Mouse (Mus musculus): ENCODE data around the gene Tekt5. TPM values are rescaled to one million over a fixed set of nuclear protein-coding genes. Genes with fewer than 3 reads are reported as not detected.

Tekt5 gene
- polyA plus RNA-seq, 1 experiment from 2014 or later = 0.11 TPM

DNA sequence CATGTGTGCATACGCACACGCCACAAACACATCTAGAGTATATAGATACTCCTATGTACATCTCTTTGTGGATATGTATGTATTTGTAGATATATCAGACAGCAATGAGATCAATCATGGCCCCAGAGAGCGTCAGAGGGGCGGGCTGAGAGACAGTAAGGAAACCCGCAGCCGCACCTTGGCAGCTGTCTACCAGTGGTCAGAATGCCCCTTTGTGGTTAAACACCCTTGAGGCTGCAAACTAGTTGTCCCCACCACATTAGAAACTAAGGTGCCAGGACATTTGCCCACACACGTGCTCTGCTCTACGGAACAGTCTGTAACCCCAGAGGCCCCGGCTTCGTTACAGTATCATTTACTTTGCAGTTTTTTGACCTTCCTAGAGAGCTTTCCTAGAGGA, 55.4 kb downstream of the Tekt5 start:
- Histone ChIP-seq H3K27me3 (ENCODE audit: control insufficient read depth, insufficient read depth, low read length) (no peaks in the 10 kb centered on the region), H3K4me2 (ENCODE audit: low read depth, low read length) (no peak overlapping the region), H3K9ac (replicated peaks; ENCODE audit: low read length) (no peak overlapping the region), H3K4me1 (ENCODE audit: control insufficient read depth, insufficient read depth, low read length) (no peaks in the 10 kb centered on the region), H3K27ac (replicated peaks; ENCODE audit: low read depth, low read length) (no peak overlapping the region), H3K36me3 (replicated peaks; ENCODE audit: control insufficient read depth, insufficient read depth, low read depth, low read length) (no peaks in the 10 kb centered on the region), H3K4me3 (ENCODE audit: low read depth, low read length) (no peak overlapping the region), H3K9me3 (replicated peaks; ENCODE audit: control insufficient read depth, low read length) (no peaks in the 10 kb centered on the region)
- WGBS = 92% methylated on average over 10 of the region's 10 CpGs
- DNase-seq (ENCODE audit: low spot score) (no peak), ATAC-seq (replicated peaks; ENCODE audit: insufficient number of reproducible peaks, low FRiP score, low TSS enrichment, low read depth) (no peak)

DNA sequence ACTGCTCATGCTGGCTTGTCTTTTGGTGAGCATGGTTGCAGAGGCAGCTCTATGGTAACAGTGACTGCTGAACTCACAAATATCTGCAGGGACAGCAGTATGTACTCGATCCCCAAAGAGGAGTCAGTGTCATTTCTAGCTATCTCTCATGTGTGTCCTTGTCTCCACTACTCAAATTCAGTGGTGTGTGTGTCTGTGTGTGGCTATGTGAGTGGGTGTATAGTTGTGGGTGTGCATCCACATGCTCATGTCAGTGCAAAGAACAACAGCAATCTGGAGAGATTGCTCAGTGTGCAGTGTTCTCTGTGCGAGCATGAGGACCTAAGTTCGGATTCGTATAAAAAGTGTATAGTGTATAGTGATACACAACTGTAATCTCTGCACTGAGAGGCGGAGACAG, 56.7 kb downstream of the Tekt5 start:
- Histone ChIP-seq H3K9ac (replicated peaks; ENCODE audit: low read length) (no peak overlapping the region), H3K36me3 (replicated peaks; ENCODE audit: control insufficient read depth, insufficient read depth, low read depth, low read length) (no peaks in the 10 kb centered on the region), H3K4me3 (ENCODE audit: low read depth, low read length) (no peak overlapping the region), H3K9me3 (replicated peaks; ENCODE audit: control insufficient read depth, low read length) (no peaks in the 10 kb centered on the region), H3K27ac (replicated peaks; ENCODE audit: low read depth, low read length) (no peak overlapping the region), H3K4me1 (ENCODE audit: control insufficient read depth, insufficient read depth, low read length) (no peaks in the 10 kb centered on the region), H3K4me2 (ENCODE audit: low read depth, low read length) (no peak overlapping the region), H3K27me3 (ENCODE audit: control insufficient read depth, insufficient read depth, low read length) (no peaks in the 10 kb centered on the region)
- ATAC-seq (replicated peaks; ENCODE audit: insufficient number of reproducible peaks, low FRiP score, low TSS enrichment, low read depth) (no peak), DNase-seq (ENCODE audit: low spot score) (no peak)
- WGBS = 94% methylated on average over 5 of the region's 5 CpGs

DNA sequence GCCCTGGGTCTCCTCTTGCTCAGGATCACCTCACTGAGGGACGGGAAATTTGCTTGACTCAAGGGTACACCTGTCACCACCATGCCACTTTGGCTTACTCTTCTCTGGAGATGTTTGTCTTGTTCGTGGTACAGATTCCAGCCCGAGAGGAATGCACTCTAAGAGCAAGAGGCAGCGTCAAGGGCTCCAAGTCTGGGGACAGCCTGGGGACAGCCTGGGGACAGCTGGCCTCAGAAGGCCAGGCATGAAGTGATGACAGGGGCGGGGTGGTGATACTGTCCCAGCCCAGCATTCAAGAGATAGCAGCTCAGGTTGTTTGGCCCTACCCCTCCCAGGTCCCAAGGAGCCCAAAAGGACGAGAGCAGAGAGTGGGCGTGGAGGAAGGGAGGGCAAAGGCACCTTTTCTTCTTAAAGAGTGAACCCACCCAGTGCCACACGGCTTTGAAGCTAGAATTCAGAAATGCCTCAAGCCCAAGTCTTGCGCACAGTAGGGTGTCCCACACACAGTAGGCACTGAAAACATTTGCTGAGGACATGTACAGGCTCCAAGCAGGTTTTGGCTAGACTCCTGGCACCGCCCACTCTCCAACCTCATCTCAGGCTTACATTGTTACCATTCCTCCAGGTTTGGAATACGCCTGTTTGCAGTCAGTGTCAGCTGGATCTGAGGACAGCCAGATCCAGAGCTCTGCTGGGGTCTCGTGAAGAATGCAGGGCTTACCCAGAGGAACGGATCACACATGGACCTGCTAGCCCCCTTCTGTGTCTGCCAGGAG, 57.7 kb downstream of the Tekt5 start:
- H3K36me3 ChIP-seq (replicated peaks; ENCODE audit: control insufficient read depth, insufficient read depth, low read depth, low read length) = no peaks in the 10 kb centered on the region
- H3K9me3 ChIP-seq (replicated peaks; ENCODE audit: control insufficient read depth, low read length) = no peaks in the 10 kb centered on the region
- WGBS = 77% methylated on average over 13 of the region's 13 CpGs
- H3K4me3 ChIP-seq (ENCODE audit: low read depth, low read length) = no peak overlapping the region
- no peaks in the 10 kb centered on the region for H3K4me1 ChIP-seq (ENCODE audit: control insufficient read depth, insufficient read depth, low read length)
- no peak overlapping the region for H3K27ac ChIP-seq (replicated peaks; ENCODE audit: low read depth, low read length)
- DNase-seq (ENCODE audit: low spot score) = no peak
- H3K27me3 ChIP-seq (ENCODE audit: control insufficient read depth, insufficient read depth, low read length) = no peaks in the 10 kb centered on the region
- no peak overlapping the region for H3K4me2 ChIP-seq (ENCODE audit: low read depth, low read length)
- ATAC-seq (replicated peaks; ENCODE audit: insufficient number of reproducible peaks, low FRiP score, low TSS enrichment, low read depth) = no peak
- no peak overlapping the region for H3K9ac ChIP-seq (replicated peaks; ENCODE audit: low read length)

DNA sequence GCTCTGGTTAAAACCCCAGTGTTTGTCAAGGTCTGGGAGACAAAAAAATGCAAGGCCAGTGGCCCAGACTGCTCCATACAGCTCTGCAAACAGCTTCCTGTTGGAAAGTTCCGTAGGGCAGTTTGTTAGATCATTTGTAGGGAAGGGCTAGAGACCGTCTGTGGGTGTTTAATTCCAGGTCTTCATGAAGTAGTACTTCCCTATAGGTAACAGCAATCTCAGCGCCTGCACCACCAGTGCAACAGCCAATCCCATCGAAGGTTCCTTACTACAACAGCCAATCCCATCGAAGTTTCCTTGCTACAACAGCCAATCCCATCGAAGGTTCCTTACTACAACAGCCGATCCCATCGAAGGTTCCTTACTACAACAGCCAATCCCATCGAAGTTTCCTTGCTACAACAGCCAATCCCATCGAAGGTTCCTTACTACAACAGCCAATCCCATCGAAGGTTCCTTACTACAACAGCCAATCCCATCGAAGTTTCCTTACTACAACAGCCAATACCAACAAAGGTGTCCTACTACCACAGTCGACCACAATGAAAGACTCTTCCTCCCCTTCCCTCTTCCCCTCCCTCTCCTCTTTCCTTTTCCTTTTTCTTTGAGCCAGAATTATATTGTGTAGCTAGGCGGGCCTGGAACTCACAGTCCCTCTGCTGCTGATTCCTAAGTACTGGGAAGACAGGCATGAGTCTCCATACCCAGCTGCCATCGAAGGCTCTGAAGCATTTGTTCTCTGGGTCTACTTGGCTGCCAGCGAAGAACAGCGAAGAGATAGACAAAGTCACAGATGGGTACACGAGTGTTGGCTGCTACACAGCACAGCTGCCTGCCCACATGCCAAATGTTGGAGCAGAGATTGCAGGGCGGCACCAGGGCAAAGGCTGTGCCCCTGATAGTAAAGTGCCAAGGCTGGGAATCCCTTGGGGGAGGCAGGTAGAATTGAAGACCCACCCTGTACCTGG, 58.6 kb downstream of the Tekt5 start:
- Histone ChIP-seq H3K27ac (replicated peaks; ENCODE audit: low read depth, low read length) (no peak overlapping the region), H3K9me3 (replicated peaks; ENCODE audit: control insufficient read depth, low read length) (no peaks in the 10 kb centered on the region), H3K4me3 (ENCODE audit: low read depth, low read length) (no peak overlapping the region), H3K27me3 (ENCODE audit: control insufficient read depth, insufficient read depth, low read length) (no peaks in the 10 kb centered on the region), H3K4me2 (ENCODE audit: low read depth, low read length) (no peak overlapping the region), H3K36me3 (replicated peaks; ENCODE audit: control insufficient read depth, insufficient read depth, low read depth, low read length) (no peaks in the 10 kb centered on the region), H3K4me1 (ENCODE audit: control insufficient read depth, insufficient read depth, low read length) (no peaks in the 10 kb centered on the region), H3K9ac (replicated peaks; ENCODE audit: low read length) (no peak overlapping the region)
- no peak for ATAC-seq (replicated peaks; ENCODE audit: insufficient number of reproducible peaks, low FRiP score, low TSS enrichment, low read depth)
- 92% methylated on average over 19 of the region's 19 CpGs for WGBS
- no peak for DNase-seq (ENCODE audit: low spot score)

DNA sequence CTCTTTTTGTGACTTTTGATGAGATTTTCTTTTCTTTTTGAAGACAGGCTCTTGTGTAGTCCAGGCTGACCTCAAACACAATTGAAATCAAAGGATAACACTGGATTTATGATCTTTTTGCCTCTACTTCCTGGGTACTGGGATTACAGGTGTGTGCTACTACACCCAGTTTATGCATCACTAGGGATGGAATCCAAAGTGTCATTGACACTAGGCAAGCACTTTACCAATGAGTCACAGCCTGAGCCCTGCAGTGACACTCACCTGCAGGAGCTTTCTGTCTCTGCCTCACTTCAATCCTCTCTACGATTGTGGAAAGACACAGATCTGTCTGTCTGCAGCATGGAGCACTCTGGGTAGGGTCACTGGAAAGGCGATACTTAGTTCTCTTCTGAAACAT, 59.3 kb downstream of the Tekt5 start:
- Histone ChIP-seq H3K4me1 (ENCODE audit: control insufficient read depth, insufficient read depth, low read length) (no peaks in the 10 kb centered on the region), H3K9ac (replicated peaks; ENCODE audit: low read length) (no peak overlapping the region)
- no peak for ATAC-seq (replicated peaks; ENCODE audit: insufficient number of reproducible peaks, low FRiP score, low TSS enrichment, low read depth)

DNA sequence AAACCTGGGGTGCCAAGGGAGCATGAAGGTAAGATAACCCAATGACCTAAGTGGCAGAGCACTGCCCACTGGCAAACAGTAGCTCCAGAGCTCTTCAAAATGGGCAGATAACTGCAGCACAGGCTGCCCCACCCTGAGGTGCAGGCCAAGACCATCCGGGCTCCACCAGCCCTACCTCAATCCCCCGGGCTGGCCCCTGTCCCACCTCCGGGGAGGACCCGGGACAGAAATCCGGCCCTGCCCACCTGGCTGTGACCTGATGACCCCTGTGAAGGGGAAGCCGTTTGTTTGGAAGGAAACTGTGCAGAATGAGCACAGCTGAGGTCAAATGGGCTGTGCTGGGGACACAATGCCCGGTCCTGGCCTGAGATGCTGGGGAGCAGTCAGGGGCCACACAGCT, 62.6 kb downstream of the Tekt5 start:
- 45% methylated on average over 7 of the region's 7 CpGs for WGBS
- Histone ChIP-seq H3K4me1 (ENCODE audit: control insufficient read depth, insufficient read depth, low read length) (no peaks in the 10 kb centered on the region), H3K36me3 (replicated peaks; ENCODE audit: control insufficient read depth, insufficient read depth, low read depth, low read length) (no peaks in the 10 kb centered on the region), H3K27me3 (ENCODE audit: control insufficient read depth, insufficient read depth, low read length) (no peaks in the 10 kb centered on the region), H3K9me3 (replicated peaks; ENCODE audit: control insufficient read depth, low read length) (no peaks in the 10 kb centered on the region), H3K9ac (replicated peaks; ENCODE audit: low read length) (no peak overlapping the region), H3K27ac (replicated peaks; ENCODE audit: low read depth, low read length) (no peak overlapping the region), H3K4me2 (ENCODE audit: low read depth, low read length) (no peak overlapping the region; the same call in 1 of the 2 replicates), H3K4me3 (ENCODE audit: low read depth, low read length) (no peak overlapping the region)
- ATAC-seq (replicated peaks; ENCODE audit: insufficient number of reproducible peaks, low FRiP score, low TSS enrichment, low read depth) = no peak
- DNase-seq (ENCODE audit: low spot score) = no peak

More for the DNA sequence above, 59.3 kb downstream of the Tekt5 start:
- Histone ChIP-seq H3K4me3 (ENCODE audit: low read depth, low read length) (no peak overlapping the region), H3K9me3 (replicated peaks; ENCODE audit: control insufficient read depth, low read length) (no peaks in the 10 kb centered on the region), H3K4me2 (ENCODE audit: low read depth, low read length) (no peak overlapping the region), H3K36me3 (replicated peaks; ENCODE audit: control insufficient read depth, insufficient read depth, low read depth, low read length) (no peaks in the 10 kb centered on the region), H3K27ac (replicated peaks; ENCODE audit: low read depth, low read length) (no peak overlapping the region), H3K27me3 (ENCODE audit: control insufficient read depth, insufficient read depth, low read length) (no peaks in the 10 kb centered on the region)
- DNase-seq (ENCODE audit: low spot score) = no peak
- 70% methylated on average over 2 of the region's 2 CpGs for WGBS

DNA sequence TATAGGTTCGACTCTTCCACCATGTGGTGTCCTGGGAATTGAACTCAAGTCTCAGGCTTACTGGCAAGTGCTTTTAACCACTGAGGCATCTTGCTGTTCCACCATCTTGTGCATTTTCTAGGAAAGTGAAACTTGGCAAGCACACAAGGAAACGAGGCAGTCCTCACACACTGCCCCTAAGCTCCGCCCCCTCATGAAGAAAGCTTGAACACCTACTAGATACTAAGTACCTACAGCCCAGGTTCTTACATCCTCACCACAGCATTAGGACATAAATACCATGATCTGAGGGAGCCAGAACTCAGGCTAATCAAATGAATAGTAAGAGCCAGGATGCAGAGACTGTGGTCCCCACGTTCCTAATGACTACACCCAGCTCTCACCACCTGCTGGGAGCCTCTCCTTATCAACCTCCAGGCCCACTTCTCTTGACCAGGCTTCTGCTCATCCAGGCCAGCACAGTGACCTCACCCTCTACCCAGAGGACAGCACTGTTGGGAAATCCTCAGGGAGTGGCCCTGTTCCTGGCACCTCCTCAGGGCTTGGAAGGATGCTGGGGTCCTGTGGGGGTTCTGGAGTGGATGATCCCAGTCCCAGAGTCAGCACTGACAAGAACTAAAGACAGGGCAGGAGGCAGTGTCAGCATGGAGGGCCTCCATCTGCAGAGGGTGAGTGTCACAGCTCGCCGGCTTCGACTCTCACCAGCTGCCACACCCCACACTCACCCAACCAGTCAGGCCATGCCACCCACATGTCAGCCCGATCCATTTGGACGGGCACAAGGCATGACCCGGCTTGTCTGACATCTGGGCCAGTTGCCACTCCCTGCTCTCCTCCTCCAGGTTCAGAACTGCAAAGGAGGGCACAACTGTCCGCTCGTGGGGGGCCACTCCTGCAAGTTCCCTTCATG, 64.4 kb downstream of the Tekt5 start:
- peak; percentile 17; the same call in 1 of the 2 replicates for ATAC-seq (replicated peaks; ENCODE audit: insufficient number of reproducible peaks, low FRiP score, low TSS enrichment, low read depth)
- no peak for DNase-seq (ENCODE audit: low spot score)
- no peak overlapping the region for H3K27ac ChIP-seq (replicated peaks; ENCODE audit: low read depth, low read length)
- no peak overlapping the region for H3K4me2 ChIP-seq (ENCODE audit: low read depth, low read length)
- H3K27me3 ChIP-seq (ENCODE audit: control insufficient read depth, insufficient read depth, low read length) = no peaks in the 10 kb centered on the region
- WGBS = 77% methylated on average over 12 of the region's 12 CpGs
- H3K9me3 ChIP-seq (replicated peaks; ENCODE audit: control insufficient read depth, low read length) = no peaks in the 10 kb centered on the region
- no peaks in the 10 kb centered on the region for H3K36me3 ChIP-seq (replicated peaks; ENCODE audit: control insufficient read depth, insufficient read depth, low read depth, low read length)
- no peak overlapping the region for H3K4me3 ChIP-seq (ENCODE audit: low read depth, low read length)
- H3K4me1 ChIP-seq (ENCODE audit: control insufficient read depth, insufficient read depth, low read length) = no peaks in the 10 kb centered on the region
- H3K9ac ChIP-seq (replicated peaks; ENCODE audit: low read length) = no peak overlapping the region
